Mouse (Mus musculus) neural tube, embryonic 10.5 days (tissue): Measurements from ENCODE around the gene Ccndbp1.
"Not testable (repeated sequence)": the region's sequence is repeated elsewhere in the genome, so short reads cannot be mapped to it uniquely, and the experiment has no call there.

Experiments
- DNase-seq: peaks from one replicate; pipeline ENCODE4 v3.0.0-alpha.2; 2017; ENCODE audit warnings: low spot score; ENCODE audit errors: extremely low spot score

Ccndbp1 gene

GRCm38 (mm10) chr2:120998863-120999262 lies 9.3 kb upstream of the Ccndbp1 start:
- DNase-seq, result no peak

- DNase-seq, result no peak
Observed at GRCm38 (mm10) chr2:121003586-121003985, 4.6 kb upstream of the Ccndbp1 start.

- no peak for DNase-seq
Observed at GRCm38 (mm10) chr2:121004018-121004811, 4.0 kb upstream of the Ccndbp1 start.

- DNase-seq, result no peak
Observed at GRCm38 (mm10) chr2:121006986-121007385, 1.2 kb upstream of the Ccndbp1 start.

- DNase-seq, result no peak
Observed at GRCm38 (mm10) chr2:121008664-121009007, 433 bp downstream of the Ccndbp1 start.

- DNase-seq, result no peak
Observed at GRCm38 (mm10) chr2:121009071-121009677, 971 bp downstream of the Ccndbp1 start.

GRCm38 (mm10) chr2:121012676-121013075 lies 4.5 kb downstream of the Ccndbp1 start:
- DNase-seq, result no peak

GRCm38 (mm10) chr2:121015507-121015906 lies 7.3 kb downstream of the Ccndbp1 start:
- DNase-seq, result no peak

- no peak for DNase-seq
Observed at GRCm38 (mm10) chr2:121016226-121016625, 8.0 kb downstream of the Ccndbp1 start.

GRCm38 (mm10) chr2:121017151-121017550 lies 8.9 kb downstream of the Ccndbp1 start:
- no peak for DNase-seq

- DNase-seq, result no peak
Observed at GRCm38 (mm10) chr2:121022918-121023317, 14.7 kb downstream of the Ccndbp1 start.

- DNase-seq, result no peak
Observed at GRCm38 (mm10) chr2:121036733-121037341, 28.6 kb downstream of the Ccndbp1 start, which contains the start of gene Epb42. TSS of gene Epb42 (minus strand) at chr2:121037072.

GRCm38 (mm10) chr2:121038851-121039250 lies 30.6 kb downstream of the Ccndbp1 start:
- DNase-seq, result not testable (repeated sequence)

- no peak for DNase-seq
Observed at GRCm38 (mm10) chr2:121039382-121039781, 31.2 kb downstream of the Ccndbp1 start.

GRCm38 (mm10) chr2:121041098-121041497 lies 32.9 kb downstream of the Ccndbp1 start:
- no peak for DNase-seq

- no peak for DNase-seq
Observed at GRCm38 (mm10) chr2:121045653-121046052, 37.5 kb downstream of the Ccndbp1 start.

- no peak for DNase-seq
Observed at GRCm38 (mm10) chr2:121052176-121052575, 44.0 kb downstream of the Ccndbp1 start.

- DNase-seq, result no peak
Observed at GRCm38 (mm10) chr2:121054060-121054459, 45.9 kb downstream of the Ccndbp1 start.

- no peak for DNase-seq
Observed at GRCm38 (mm10) chr2:121055915-121056314, 47.7 kb downstream of the Ccndbp1 start.

GRCm38 (mm10) chr2:121057997-121058396 lies 49.8 kb downstream of the Ccndbp1 start:
- DNase-seq, result no peak

- DNase-seq, result no peak
Observed at GRCm38 (mm10) chr2:121061315-121061714, 53.1 kb downstream of the Ccndbp1 start.
